Mouse (Mus musculus): Measurements from ENCODE around the gene Kcnh5.

GRCm38 (mm10) chr12:74848611-74849347, 328.4 kb downstream of the Kcnh5 start:
- TF ChIP-seq E2F4 (IDR thresholded peaks at IDR 0.05; ENCODE audit: borderline replicate concordance, low read depth, low read length): no peak
- TF ChIP-seq GATA1 (IDR thresholded peaks at IDR 0.05; ENCODE audit: low read depth, low read length): no peak
- TF ChIP-seq CTCF (IDR thresholded peaks at IDR 0.05 in 2 of 3, conservative IDR thresholded peaks at IDR 0.05 in 1 of 3; ENCODE audit: control insufficient read depth in 1 of 3, insufficient read depth in 1 of 3, low read depth in 2 of 3, low read length in 3 of 3, poor library complexity in 1 of 3, severe bottlenecking in 1 of 3): no peak
- TF ChIP-seq SMC3 (IDR thresholded peaks at IDR 0.05; ENCODE audit: low read depth, low read length): no peak
- no peak for TF ChIP-seq MAFK (IDR thresholded peaks at IDR 0.05; ENCODE audit: borderline replicate concordance, low read depth, low read length)
- no peak for TF ChIP-seq POLR2A (IDR thresholded peaks at IDR 0.05; ENCODE audit: control insufficient read depth in 1 of 2, insufficient read depth in 1 of 2, low read depth in 1 of 2, low read length in 2 of 2, poor library complexity in 1 of 2)
- no peak for TF ChIP-seq GABPA (IDR thresholded peaks at IDR 0.05; ENCODE audit: low read depth, low read length)
- TF ChIP-seq ZC3H11A (IDR thresholded peaks at IDR 0.05; ENCODE audit: low read depth, low read length): no peak
- TF ChIP-seq TCF12 (IDR thresholded peaks at IDR 0.05; ENCODE audit: low read depth, low read length): no peak
- TF ChIP-seq ZKSCAN1 (IDR thresholded peaks at IDR 0.05; ENCODE audit: low read depth, low read length): no peak
- no peak for TF ChIP-seq EP300 (IDR thresholded peaks at IDR 0.05; ENCODE audit: low read depth in 1 of 2, low read length in 2 of 2)

Measured in MEL (cell line).